Mouse (Mus musculus): ENCODE measurements around the gene Plpp2.

Plpp2 gene

GRCm38 (mm10) chr10:79527453-79527845 is 6.1 kb downstream of the Plpp2 start:
- no peak for DNase-seq

GRCm38 (mm10) chr10:79526661-79527452 is 6.7 kb downstream of the Plpp2 start:
- DNase-seq, result no peak

GRCm38 (mm10) chr10:79525456-79526325 is 7.9 kb downstream of the Plpp2 start:
- no peak for DNase-seq

GRCm38 (mm10) chr10:79524433-79524832 is 9.2 kb downstream of the Plpp2 start:
- no peak for DNase-seq

GRCm38 (mm10) chr10:79506709-79507108 is 26.9 kb downstream of the Plpp2 start:
- DNase-seq, result no peak

- no peak for DNase-seq
Measured at GRCm38 (mm10) chr10:79502830-79503644, 30.6 kb downstream of the Plpp2 start.

- DNase-seq, result no peak
Measured at GRCm38 (mm10) chr10:79496701-79497288, 36.8 kb downstream of the Plpp2 start.

- DNase-seq, result no peak
Measured at GRCm38 (mm10) chr10:79495886-79496285, 37.7 kb downstream of the Plpp2 start.

Measured in cerebellum, adult 8-10 months (tissue).